Mouse (Mus musculus) lung, postnatal 4 days (tissue): ENCODE data around the gene Gm8334.
"Not testable (repeated sequence)": the region's sequence is repeated elsewhere in the genome, so short reads cannot be mapped to it uniquely, and the experiment has no call there.

ENCODE experiments used
- DNase-seq, 2 experiments: peaks; one replicate each; pipeline ENCODE4 v3.0.0; 2021

Gm8334 gene

DNA sequence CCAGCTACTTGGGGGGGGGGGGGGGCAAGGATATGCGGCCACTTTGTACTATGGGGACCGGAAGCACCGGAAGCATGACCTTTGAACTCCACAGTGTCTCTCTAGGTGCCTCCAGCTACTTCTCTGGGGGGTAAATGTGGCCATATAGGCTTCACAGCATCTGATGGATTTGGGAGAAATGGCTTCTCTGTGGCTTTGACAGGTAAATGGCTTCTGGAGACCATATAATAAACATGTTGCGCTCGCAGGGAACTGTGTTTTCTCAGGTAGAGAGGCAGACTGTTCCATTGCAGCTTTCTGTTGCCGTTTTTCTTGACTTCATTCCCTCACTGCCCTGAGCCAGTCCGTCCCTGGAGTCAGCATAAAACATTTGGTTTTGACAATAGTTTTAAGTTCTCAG, at the start of gene Gm8334:
Gene Gm8334 (minus strand): TSS at position 101 of the 400 bp plus-strand sequence.
- not testable (repeated sequence) for DNase-seq

DNA sequence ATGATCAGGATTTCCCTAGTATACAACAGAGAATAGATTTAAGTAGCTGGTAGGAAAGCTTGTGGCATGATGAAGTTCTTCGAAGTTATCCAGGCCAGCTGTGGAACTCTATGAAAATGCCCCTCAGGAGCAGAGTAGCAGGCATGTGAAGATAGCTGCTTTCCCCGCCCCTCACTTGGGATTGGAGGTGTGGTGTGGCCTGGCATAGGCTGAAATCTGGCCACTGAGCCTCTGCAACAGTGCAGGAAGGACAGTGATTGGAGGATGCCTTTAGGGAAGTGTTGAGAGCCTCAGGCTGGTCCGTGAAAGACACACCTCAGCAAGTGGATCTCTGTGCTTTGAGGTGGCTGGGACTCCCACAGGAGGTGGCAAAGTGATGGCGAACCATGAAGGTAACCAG, 48.3 kb upstream of the Gm8334 start, which contains the start of gene Gm15127:
Gene Gm15127 (plus strand): TSS at position 301 of the 400 bp plus-strand sequence.
- DNase-seq = not testable (repeated sequence)
